Mouse (Mus musculus): Measurements from ENCODE around the gene Ppa2. TPM values are rescaled to one million over a fixed set of nuclear protein-coding genes. Genes with fewer than 3 reads are reported as not detected.
A peak's percentile ranks its signal among the peaks of the same experiment; 100 is the strongest.

Ppa2 gene
- 10 to 100 TPM in 17 of 26 experiments, 1 to 10 TPM in 9; 2.9 to 28.4 (median 15.5) TPM for total RNA-seq (2018; cell fraction: chromatin; rRNA removed)
- total RNA-seq (2018; cell fraction: cytosol; rRNA removed): 10 to 100 TPM; 12.8 to 22.4 (median 17.2) TPM
- 10 to 100 TPM in 16 of 26 experiments, 1 to 10 TPM in 10; 3.2 to 19.8 (median 14.3) TPM for total RNA-seq (2018; cell fraction: nucleus; rRNA removed)
- polyA plus RNA-seq (2018): 20.2 to 24.4 TPM (median 20.5 TPM) in 3 replicates

DNA sequence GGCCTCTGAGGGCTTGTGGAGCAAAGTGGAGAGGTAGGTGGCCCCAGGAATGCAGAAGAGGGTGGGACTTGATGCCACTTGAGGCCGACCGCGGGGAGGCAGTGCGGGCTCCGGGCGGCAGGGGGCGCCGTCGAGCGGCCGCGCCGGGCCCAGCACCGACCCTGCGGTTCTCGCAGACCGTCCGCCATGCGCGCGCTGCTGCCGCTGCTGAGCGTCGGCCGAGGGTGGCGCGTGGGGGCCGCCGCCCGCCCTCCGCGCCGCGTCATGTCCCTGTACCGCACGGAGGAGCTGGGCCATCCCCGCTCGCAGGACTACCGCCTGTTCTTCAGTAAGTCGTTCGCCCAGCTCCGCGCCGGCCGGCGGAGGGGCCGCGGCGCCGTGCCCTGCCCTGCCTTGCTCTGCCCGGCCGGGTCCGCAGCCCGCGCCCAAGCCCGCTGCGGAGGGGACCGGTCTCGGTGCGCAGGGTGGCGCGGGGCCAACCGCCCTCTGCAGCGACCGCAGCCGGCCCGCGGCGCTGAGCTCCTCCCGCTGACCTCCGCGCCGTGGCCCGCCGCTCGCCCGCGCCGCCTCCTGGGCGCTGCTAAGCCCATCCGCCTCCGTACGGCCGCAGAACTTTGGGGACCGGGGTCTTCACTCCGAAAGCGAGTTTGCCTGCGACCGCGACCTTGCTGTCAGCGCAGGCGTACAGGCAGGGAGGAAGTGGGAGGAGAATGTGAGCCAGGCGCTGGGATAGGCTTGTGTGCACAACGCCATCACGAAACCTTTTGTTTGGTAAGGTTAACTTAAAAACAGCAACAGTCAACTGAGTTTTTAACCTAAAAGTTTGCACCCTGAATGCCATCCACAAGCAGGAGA lies at the start of gene Ppa2:
Gene Ppa2, plus strand, starts transcription at position 157 of the 855 bp plus-strand sequence.
- H3K79me2 ChIP-seq (ENCODE audit: inconsistent target): no peaks in the 10 kb centered on the region; the same call in 1 of the 2 replicates
- H3K4me3 ChIP-seq (ENCODE audit: inconsistent target): peak within 1 kb of the TSS; percentile 60
- H3K36me3 ChIP-seq (ENCODE audit: inconsistent target): no peaks in the 10 kb centered on the region
- H3K27ac ChIP-seq: peak within 1 kb of the TSS; percentile 53
- WGBS (ENCODE audit: missing documents): under 1% methylated on average over 72 of the region's 95 CpGs

DNA sequence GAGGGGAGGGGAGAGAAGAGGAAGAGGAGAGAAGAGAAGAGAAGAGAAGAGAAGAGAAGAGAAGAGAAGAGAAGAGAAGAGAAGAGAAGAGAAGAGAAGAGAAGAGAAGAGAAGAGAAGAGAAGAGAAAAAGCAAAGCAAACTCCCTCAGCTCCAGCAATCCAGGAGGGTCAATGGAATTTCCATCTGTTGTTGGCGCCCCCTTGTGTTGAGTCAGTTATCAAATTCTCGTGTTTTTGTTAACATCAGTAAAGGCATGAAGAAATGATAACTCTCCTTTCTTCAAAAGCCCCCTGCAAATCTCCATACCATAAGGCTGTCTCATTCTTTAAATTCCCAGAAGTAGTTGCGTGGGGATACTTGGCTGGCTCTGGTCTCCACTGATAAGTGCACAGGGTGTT lies 38.0 kb upstream of the Ppa2 start:
- Histone ChIP-seq H3K27ac (no peak overlapping the region), H3K79me2 (ENCODE audit: inconsistent target) (no peaks in the 10 kb centered on the region), H3K36me3 (ENCODE audit: inconsistent target) (no peaks in the 10 kb centered on the region), H3K4me3 (ENCODE audit: inconsistent target) (no peak overlapping the region)
- 15% methylated on average over 3 of the region's 3 CpGs for WGBS (ENCODE audit: missing documents)

DNA sequence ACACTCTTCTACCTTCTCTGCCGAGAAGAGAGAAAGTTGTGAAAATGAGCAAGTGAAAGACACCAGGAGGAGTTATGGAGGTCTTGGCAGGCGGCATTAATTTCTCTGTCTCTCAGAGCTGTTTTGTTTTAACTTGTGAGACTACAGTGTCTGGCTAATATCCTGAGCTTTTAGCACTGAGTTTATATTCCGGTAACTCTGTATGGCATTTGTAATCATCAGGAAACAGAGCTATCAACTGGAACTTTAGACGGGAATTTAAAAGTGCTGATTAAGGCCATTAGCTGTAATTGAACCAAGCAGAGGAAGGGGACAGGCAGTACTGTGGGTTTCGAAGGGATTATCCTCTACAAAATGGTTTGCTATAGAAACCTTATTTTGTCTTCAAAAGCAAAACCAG lies 25.3 kb upstream of the Ppa2 start:
- no peaks in the 10 kb centered on the region for H3K36me3 ChIP-seq (ENCODE audit: inconsistent target)
- H3K4me3 ChIP-seq (ENCODE audit: inconsistent target): no peak overlapping the region
- H3K79me2 ChIP-seq (ENCODE audit: inconsistent target): no peaks in the 10 kb centered on the region
- WGBS (ENCODE audit: missing documents): 83% methylated on average over 5 of the region's 5 CpGs
- H3K27ac ChIP-seq: no peak overlapping the region

DNA sequence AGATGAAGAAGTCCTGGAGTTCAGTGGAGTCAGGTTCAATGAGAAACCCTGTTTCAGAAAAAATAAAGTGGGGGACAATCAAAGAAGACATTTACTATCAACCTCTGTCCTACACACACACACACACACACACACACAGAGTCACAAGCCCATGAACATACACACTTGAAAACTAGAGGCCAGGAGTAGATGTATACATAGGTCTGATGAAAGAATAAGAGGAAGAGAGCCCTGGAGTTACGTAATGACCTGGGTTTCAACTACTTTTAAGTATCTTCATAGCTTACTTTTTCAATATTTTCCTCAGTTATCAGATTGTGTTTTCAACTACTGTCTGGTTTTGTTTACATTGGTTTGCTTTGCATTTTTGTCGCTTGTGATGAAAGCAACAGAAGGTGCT lies 21.1 kb upstream of the Ppa2 start:
- WGBS (ENCODE audit: missing documents): 89% methylated on average over 2 of the region's 2 CpGs
- Histone ChIP-seq H3K36me3 (ENCODE audit: inconsistent target) (no peaks in the 10 kb centered on the region), H3K79me2 (ENCODE audit: inconsistent target) (no peaks in the 10 kb centered on the region), H3K4me3 (ENCODE audit: inconsistent target) (no peak overlapping the region), H3K27ac (no peak overlapping the region)

DNA sequence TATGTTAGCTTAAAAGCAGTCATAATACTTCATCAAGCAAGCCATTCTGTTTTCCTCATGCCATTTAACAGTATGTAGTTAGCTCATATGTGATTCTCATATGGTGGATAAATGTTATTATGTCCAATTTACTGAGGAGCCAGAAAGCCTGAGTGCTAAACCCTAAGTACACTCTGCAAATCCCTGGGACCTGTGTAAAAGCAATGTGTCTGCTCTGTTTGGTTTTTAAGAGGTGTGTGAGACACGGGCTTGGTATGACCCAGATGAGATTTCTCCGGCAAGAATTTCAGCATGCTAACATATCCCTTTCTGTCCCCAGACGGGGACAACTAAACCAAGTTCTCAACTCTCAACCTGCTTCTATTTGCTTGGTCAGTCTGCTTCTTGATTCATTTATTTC lies 5.6 kb upstream of the Ppa2 start:
- H3K79me2 ChIP-seq (ENCODE audit: inconsistent target): no peaks in the 10 kb centered on the region
- H3K4me3 ChIP-seq (ENCODE audit: inconsistent target): no peak overlapping the region
- H3K36me3 ChIP-seq (ENCODE audit: inconsistent target): no peaks in the 10 kb centered on the region
- H3K27ac ChIP-seq: no peak overlapping the region
- WGBS (ENCODE audit: missing documents): 94% methylated on average over 3 of the region's 3 CpGs

DNA sequence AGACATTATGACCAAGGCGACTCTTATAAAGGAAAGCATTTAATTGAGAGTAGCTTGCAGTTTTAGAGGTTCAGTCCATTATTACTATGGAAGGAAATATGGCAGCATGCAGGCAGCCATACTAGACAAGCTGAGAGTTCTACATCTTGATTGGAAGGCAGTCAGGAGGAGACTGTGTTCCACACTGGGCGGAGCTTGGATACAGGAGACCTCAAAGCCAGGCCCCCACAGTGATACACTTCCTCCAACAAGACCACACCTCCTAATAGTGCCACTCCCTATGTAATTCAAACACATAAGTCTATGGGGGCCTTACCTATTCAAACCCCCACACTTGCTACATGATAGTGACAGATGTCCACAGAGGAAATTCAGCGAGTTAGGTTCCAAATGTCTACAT lies 1.5 kb upstream of the Ppa2 start:
- H3K4me3 ChIP-seq (ENCODE audit: inconsistent target): no peak overlapping the region
- 100% methylated on average over 3 of the region's 3 CpGs for WGBS (ENCODE audit: missing documents)

DNA sequence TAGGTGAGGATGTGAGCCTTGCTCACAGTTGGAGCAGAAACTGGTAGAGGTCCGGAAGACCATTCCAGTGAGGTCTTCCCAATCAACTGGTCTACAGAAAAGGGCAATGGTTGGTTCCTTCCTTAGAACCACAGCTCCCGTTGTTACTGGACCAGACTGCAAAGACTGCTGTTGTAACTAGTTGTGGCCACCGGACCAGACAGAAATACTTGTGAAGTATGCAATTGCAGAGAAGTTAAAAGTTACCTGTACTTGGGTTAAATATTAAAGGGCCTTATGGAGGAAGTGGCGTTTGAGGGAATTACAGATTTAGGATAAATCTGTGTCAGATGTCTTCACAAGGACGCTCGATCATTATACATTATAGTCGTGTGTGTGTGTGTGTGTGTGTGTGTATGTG lies 551 bp upstream of the Ppa2 start:
- H3K79me2 ChIP-seq (ENCODE audit: inconsistent target): no peaks in the 10 kb centered on the region; the same call in 1 of the 2 replicates
- H3K4me3 ChIP-seq (ENCODE audit: inconsistent target): no peak overlapping the region
- WGBS (ENCODE audit: missing documents): 90% methylated on average over 7 of the region's 7 CpGs
- no peak overlapping the region for H3K27ac ChIP-seq
- no peaks in the 10 kb centered on the region for H3K36me3 ChIP-seq (ENCODE audit: inconsistent target)

More for the DNA sequence above, 1.5 kb upstream of the Ppa2 start:
- Histone ChIP-seq H3K36me3 (ENCODE audit: inconsistent target) (no peaks in the 10 kb centered on the region), H3K79me2 (ENCODE audit: inconsistent target) (no peaks in the 10 kb centered on the region; the same call in 1 of the 2 replicates), H3K27ac (no peak overlapping the region)

DNA sequence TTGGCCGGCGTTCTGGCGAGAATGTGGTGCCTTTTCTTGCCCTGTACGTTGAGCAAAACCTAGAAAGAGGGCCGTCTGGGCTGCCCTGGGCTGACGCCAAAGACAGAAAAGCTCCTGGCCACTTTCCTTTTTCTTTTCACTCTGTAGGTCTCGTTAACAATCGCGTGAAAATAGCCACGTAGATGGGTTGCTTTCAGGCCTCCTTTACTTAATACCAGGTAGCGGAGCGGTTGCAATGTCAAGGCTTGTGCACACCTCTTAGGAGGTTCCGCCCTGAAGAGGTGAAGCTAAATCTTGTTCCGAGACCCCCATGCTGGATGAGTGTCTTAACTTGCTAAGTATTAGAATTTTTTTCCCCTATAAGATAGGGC lies 884 bp downstream of the Ppa2 start:
- Histone ChIP-seq H3K27ac (peak overlapping the region; percentile 53), H3K79me2 (ENCODE audit: inconsistent target) (no peaks in the 10 kb centered on the region; the same call in 1 of the 2 replicates), H3K4me3 (ENCODE audit: inconsistent target) (peak overlapping the region; percentile 60), H3K36me3 (ENCODE audit: inconsistent target) (no peaks in the 10 kb centered on the region)
- WGBS (ENCODE audit: missing documents): 30% methylated on average over 14 of the region's 14 CpGs

DNA sequence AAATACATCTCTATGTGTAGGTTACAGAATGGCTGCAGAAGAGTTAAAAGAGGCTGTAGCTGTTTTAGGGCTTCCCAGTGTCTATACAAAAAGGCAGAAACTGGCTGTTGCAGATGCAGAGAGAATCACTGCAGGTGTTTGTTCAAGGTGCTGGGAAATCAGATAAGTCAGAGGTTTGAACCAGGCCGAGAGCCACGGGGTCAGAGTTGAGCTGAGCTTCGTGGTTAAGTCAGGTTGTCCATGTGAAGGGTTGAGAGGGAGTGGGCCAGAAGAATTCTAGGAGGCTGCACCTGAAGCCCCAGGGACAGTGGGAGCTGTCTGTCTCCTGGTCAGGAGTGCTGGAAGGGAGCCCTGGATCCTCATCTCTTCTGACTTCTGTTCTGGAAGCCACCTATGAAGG lies 2.4 kb downstream of the Ppa2 start:
- H3K79me2 ChIP-seq (ENCODE audit: inconsistent target): no peaks in the 10 kb centered on the region; the same call in 1 of the 2 replicates
- no peak overlapping the region for H3K4me3 ChIP-seq (ENCODE audit: inconsistent target)
- H3K36me3 ChIP-seq (ENCODE audit: inconsistent target): no peaks in the 10 kb centered on the region
- no peak overlapping the region for H3K27ac ChIP-seq
- 93% methylated on average over 3 of the region's 3 CpGs for WGBS (ENCODE audit: missing documents)

DNA sequence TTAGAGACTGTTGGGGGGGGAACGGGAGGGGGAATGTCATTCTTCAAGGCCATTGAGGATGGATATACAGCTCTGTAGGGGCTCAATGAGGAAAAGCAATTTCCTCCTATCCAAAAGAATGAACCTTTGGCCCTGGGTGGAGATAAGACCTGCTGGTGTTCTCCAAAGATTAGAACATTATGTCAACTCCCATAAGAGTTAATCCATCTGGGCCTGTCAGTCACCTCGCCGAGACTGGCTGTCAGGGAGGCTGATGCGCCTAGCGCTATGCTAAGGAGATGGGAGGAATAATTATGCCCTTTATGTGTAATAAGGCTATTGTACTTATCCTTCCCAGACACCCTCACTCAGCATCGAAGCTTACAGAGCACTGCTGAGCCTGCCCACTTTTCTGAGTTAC lies 2.9 kb downstream of the Ppa2 start:
- H3K79me2 ChIP-seq (ENCODE audit: inconsistent target): no peaks in the 10 kb centered on the region; the same call in 1 of the 2 replicates
- H3K36me3 ChIP-seq (ENCODE audit: inconsistent target): no peaks in the 10 kb centered on the region
- no peak overlapping the region for H3K4me3 ChIP-seq (ENCODE audit: inconsistent target)
- WGBS (ENCODE audit: missing documents): 95% methylated on average over 6 of the region's 6 CpGs
- H3K27ac ChIP-seq: no peak overlapping the region

DNA sequence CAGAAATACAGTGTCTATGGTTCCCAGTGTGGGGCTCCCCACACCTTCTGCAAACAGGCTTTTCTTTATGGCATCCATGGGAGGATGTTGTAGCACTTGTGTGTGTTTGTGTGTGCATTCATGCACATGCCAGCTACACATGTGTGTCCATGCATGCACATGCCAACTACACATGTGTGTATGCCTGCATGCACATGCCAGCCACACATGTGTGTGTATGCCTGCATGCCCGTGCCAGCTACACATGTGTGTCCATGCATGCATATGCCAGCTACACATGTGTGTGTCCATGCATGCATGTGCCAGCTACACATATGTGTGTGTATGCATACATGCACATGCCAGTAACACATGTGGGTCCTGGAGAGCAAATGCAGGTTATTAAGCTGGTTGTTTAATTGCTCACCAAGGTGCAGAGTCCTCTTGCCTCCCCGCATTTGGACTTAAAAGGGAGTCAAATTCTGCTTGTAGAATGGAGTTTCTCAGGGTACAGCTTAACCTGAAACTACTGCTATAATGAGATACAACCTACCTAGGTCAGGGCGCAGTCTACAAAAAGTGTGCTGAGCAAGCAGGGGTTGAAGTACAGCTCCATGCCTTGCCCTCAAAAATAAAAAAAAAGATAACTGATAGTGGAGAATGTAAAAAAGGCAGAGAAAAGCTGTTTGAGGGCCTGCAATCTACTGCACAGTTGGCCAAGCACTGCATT lies 3.7 kb downstream of the Ppa2 start:
- Histone ChIP-seq H3K27ac (no peak overlapping the region), H3K79me2 (ENCODE audit: inconsistent target) (no peaks in the 10 kb centered on the region; the same call in 1 of the 2 replicates), H3K36me3 (ENCODE audit: inconsistent target) (no peaks in the 10 kb centered on the region), H3K4me3 (ENCODE audit: inconsistent target) (no peak overlapping the region)
- WGBS (ENCODE audit: missing documents): 94% methylated on average over 3 of the region's 3 CpGs

DNA sequence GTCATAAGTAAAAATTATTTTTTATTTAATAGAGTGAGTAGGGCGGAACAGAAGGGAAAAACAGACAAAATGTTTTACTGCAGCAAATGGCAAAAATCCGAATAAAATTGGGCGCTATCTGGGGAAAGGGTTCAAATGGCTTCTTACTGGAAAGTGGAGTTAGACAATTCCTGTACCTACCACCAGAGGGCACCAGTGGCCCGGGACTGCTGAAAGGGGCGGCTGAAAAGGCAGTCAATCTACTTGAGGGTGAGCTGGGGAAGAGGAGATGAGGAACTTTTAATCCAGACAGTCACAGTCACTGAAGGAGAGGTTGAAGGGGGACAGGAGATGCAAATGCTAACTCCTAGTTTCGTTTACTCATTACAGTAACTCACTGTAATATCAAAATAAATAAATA lies 4.6 kb downstream of the Ppa2 start:
- Histone ChIP-seq H3K79me2 (ENCODE audit: inconsistent target) (no peaks in the 10 kb centered on the region; the same call in 1 of the 2 replicates), H3K27ac (no peak overlapping the region), H3K4me3 (ENCODE audit: inconsistent target) (no peak overlapping the region), H3K36me3 (ENCODE audit: inconsistent target) (no peaks in the 10 kb centered on the region)
- WGBS (ENCODE audit: missing documents): 21% methylated on average over 6 of the region's 6 CpGs

DNA sequence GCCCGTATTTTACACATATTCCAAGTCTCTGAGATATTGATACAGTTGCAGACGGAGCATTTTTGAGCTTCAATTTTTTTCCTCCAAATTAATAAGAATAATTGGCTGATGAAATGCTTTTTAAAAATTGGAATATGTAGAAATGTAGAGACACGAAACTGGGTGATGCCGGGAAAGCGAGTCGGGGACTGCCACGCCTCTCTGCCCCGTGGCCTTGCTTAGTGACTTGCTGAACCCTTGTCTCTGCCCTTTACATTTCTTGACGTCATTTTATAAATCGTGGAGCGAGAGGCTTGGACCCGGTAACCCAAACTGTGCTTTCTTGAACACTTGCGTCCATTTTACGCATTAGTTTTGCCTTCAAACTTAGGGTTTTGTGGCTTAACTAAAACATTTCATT lies 5.1 kb downstream of the Ppa2 start:
- WGBS (ENCODE audit: missing documents): 95% methylated on average over 14 of the region's 14 CpGs
- Histone ChIP-seq H3K27ac (no peak overlapping the region), H3K36me3 (ENCODE audit: inconsistent target) (no peaks in the 10 kb centered on the region), H3K79me2 (ENCODE audit: inconsistent target) (no peaks in the 10 kb centered on the region; the same call in 1 of the 2 replicates), H3K4me3 (ENCODE audit: inconsistent target) (no peak overlapping the region)

DNA sequence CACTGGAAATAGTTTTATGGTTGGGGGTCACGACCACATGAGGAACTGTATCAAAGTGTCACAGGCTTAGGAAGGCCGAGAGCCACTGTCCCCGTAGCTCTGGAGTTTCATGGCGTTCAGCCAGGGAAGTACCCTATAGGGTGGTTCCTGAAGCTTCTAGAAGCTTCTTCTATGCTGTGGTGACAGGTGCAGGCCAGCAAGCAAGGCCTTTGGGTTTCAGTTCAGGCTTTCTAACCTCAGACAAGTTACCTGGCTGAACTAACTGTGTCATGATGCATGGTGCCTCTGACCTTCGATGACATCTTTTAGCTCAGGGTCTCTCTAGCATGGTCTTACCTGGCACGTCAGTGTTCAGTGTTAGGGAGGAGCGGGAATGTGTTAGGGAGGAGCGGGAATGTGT lies 5.7 kb downstream of the Ppa2 start:
- no peak overlapping the region for H3K4me3 ChIP-seq (ENCODE audit: inconsistent target)
- 93% methylated on average over 8 of the region's 8 CpGs for WGBS (ENCODE audit: missing documents)

DNA sequence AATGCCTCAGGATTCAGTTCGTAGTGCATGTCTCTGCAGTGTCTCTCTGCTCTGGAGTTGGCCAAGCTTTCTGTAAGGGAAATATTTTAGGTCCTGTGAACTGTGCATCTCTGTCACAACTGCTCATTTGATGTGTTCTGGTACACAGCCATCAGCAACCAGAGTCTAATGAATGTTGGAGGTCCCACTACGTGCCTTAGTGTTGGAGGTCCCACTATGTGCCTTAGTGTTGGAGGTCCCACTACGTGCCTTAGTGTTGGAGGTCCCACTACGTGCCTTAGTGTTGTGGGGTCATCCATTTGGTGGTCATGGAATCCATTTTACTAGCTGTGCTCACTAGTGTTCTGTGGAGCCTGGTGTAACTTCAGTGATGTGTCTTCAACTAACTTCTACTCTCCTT lies 7.9 kb downstream of the Ppa2 start:
- Histone ChIP-seq H3K27ac (no peak overlapping the region), H3K79me2 (ENCODE audit: inconsistent target) (no peaks in the 10 kb centered on the region), H3K4me3 (ENCODE audit: inconsistent target) (no peak overlapping the region), H3K36me3 (ENCODE audit: inconsistent target) (no peaks in the 10 kb centered on the region)
- WGBS (ENCODE audit: missing documents): 93% methylated on average over 4 of the region's 4 CpGs

More for the DNA sequence above, 5.7 kb downstream of the Ppa2 start:
- Histone ChIP-seq H3K79me2 (ENCODE audit: inconsistent target) (no peaks in the 10 kb centered on the region; the same call in 1 of the 2 replicates), H3K27ac (no peak overlapping the region), H3K36me3 (ENCODE audit: inconsistent target) (no peaks in the 10 kb centered on the region)

Data from macrophage (primary cell).